Mouse (Mus musculus): ENCODE measurements around the gene Gnl1. TPM values are rescaled to one million over a fixed set of nuclear protein-coding genes. Genes with fewer than 3 reads are reported as not detected.

The Gnl1 gene
- polyA plus RNA-seq, 1 experiment from 2014 or later, result 37.6 TPM

DNA sequence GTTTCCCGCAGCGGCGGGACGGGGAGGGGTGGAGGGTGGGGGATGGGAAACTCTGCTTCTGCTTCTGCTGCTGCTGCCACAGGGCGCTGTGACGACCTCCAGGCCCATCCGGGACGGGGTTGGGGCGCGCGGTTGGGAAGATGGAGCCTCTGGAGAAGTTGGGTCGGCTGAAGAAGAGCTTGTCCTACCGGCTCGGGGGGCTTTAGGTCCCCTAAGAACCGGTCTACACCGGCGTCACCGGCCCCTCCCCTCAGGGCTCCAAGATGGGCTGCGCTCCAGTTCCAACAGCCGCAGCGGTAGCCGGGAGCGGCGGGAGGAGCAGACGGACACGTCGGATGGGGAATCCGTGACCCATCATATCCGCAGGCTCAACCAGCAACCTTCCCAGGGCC, 708 bp downstream of the Gnl1 start:
- peak overlapping the region; percentile 97 for H3K27ac ChIP-seq (ENCODE audit: low read length)
- peaks cover 21% of the 10 kb centered on the region for H3K36me3 ChIP-seq (ENCODE audit: control insufficient read depth, insufficient read depth, low read length)
- no peaks in the 10 kb centered on the region for H3K9me3 ChIP-seq (ENCODE audit: control insufficient read depth, low read depth, low read length)
- peak overlapping the region; percentile 87 for H3K4me3 ChIP-seq (ENCODE audit: low read depth, low read length)
- peaks cover 11% of the 10 kb centered on the region for H3K4me1 ChIP-seq (ENCODE audit: control insufficient read depth, insufficient read depth, low read length)
- H3K9ac ChIP-seq (replicated peaks; ENCODE audit: low read depth, low read length), result peak overlapping the region; percentile 75
- ATAC-seq (ENCODE audit: insufficient number of reproducible peaks, insufficient read depth, low FRiP score, low read depth), result peak; percentile 34; the same call in 1 of the 2 replicates
- peak overlapping the region; percentile 64 for H3K4me2 ChIP-seq (replicated peaks; ENCODE audit: low read depth, low read length)
- WGBS, result under 1% methylated on average over 29 of the region's 29 CpGs
- no peaks in the 10 kb centered on the region for H3K27me3 ChIP-seq (ENCODE audit: control insufficient read depth, insufficient read depth, low read length)

DNA sequence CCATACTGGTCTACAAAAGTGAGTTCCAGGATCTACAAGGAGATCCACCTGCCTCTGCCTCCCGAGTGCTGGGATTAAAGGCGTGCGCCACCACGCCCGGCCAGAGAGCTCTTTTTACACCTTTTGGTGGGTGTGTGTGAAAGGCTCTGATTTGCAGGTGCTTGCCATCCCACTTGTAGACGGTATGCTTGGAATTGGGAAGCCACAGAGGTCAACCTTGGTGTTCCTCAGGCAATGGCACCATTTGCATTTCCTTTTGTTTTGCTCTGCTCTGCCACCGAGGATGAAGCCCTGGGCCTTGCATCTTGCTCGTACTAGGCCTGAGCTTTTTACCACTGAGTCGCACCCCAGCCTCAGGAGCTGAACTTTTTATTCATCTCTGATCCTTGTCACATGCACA, 2.1 kb downstream of the Gnl1 start:
- no peak overlapping the region for H3K4me2 ChIP-seq (replicated peaks; ENCODE audit: low read depth, low read length)
- 93% methylated on average over 9 of the region's 9 CpGs for WGBS
- peaks cover 23% of the 10 kb centered on the region for H3K36me3 ChIP-seq (ENCODE audit: control insufficient read depth, insufficient read depth, low read length)
- H3K9me3 ChIP-seq (ENCODE audit: control insufficient read depth, low read depth, low read length), result no peaks in the 10 kb centered on the region
- no peaks in the 10 kb centered on the region for H3K27me3 ChIP-seq (ENCODE audit: control insufficient read depth, insufficient read depth, low read length)
- no peak for ATAC-seq (ENCODE audit: insufficient number of reproducible peaks, insufficient read depth, low FRiP score, low read depth)
- H3K27ac ChIP-seq (ENCODE audit: low read length), result no peak overlapping the region
- peaks cover 11% of the 10 kb centered on the region for H3K4me1 ChIP-seq (ENCODE audit: control insufficient read depth, insufficient read depth, low read length)
- no peak overlapping the region for H3K9ac ChIP-seq (replicated peaks; ENCODE audit: low read depth, low read length)
- no peak overlapping the region for H3K4me3 ChIP-seq (ENCODE audit: low read depth, low read length)

DNA sequence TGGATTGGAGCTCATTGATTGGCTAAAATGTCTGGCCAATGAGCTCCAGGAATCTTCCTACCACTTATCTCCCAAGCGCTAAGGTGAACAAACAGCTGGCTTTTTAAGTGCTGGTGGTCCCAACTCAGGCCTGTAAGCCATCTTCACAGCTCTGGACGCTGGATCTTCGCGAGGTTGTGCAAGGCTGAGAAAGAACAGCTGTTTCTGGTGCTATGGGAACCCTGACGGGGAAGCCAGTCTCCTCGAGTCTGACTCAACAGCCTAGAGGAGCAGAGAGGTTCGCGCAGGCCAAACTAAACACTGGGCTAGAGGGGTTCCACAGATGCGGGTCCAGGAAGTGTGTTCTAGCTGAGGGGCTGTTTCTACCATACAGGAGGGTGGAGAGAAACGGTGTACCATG, 12.1 kb downstream of the Gnl1 start:
- Histone ChIP-seq H3K27ac (ENCODE audit: low read length) (peak overlapping the region; percentile 6), H3K4me2 (replicated peaks; ENCODE audit: low read depth, low read length) (no peak overlapping the region), H3K27me3 (ENCODE audit: control insufficient read depth, insufficient read depth, low read length) (no peaks in the 10 kb centered on the region), H3K36me3 (ENCODE audit: control insufficient read depth, insufficient read depth, low read length) (peaks cover 12% of the 10 kb centered on the region), H3K4me3 (ENCODE audit: low read depth, low read length) (no peak overlapping the region), H3K4me1 (ENCODE audit: control insufficient read depth, insufficient read depth, low read length) (peaks cover 9% of the 10 kb centered on the region; the same call in 1 of the 2 replicates), H3K9ac (replicated peaks; ENCODE audit: low read depth, low read length) (no peak overlapping the region), H3K9me3 (ENCODE audit: control insufficient read depth, low read depth, low read length) (no peaks in the 10 kb centered on the region)
- ATAC-seq (ENCODE audit: insufficient number of reproducible peaks, insufficient read depth, low FRiP score, low read depth), result no peak
- 26% methylated on average over 10 of the region's 10 CpGs for WGBS

DNA sequence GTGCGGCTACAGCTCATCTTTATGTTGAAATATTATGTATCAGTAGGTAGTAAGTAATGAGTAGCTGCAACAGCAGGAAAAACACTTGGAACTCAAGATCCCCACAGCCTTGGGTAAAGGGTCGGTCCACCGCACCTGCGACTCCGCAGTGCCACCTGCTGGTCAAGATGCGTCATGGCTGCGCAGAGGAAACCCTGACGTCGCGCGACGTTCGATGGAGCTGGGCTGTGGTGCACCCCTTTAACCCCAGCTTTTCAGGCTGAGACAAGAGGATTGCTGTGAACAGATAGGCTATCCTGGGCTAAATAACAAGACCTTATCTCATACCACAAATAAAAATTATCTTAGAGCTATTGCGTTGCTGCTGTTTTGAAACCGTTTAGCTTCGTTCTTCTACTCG, 14.0 kb downstream of the Gnl1 start:
- Histone ChIP-seq H3K9me3 (ENCODE audit: control insufficient read depth, low read depth, low read length) (no peaks in the 10 kb centered on the region), H3K9ac (replicated peaks; ENCODE audit: low read depth, low read length) (no peak overlapping the region), H3K4me1 (ENCODE audit: control insufficient read depth, insufficient read depth, low read length) (peaks cover 17% of the 10 kb centered on the region; the same call in 1 of the 2 replicates), H3K27me3 (ENCODE audit: control insufficient read depth, insufficient read depth, low read length) (no peaks in the 10 kb centered on the region), H3K36me3 (ENCODE audit: control insufficient read depth, insufficient read depth, low read length) (peaks cover 7% of the 10 kb centered on the region; the same call in 1 of the 2 replicates), H3K27ac (ENCODE audit: low read length) (no peak overlapping the region), H3K4me3 (ENCODE audit: low read depth, low read length) (no peak overlapping the region), H3K4me2 (replicated peaks; ENCODE audit: low read depth, low read length) (peak overlapping the region; percentile 75; the same call in 1 of the 2 replicates)
- 7% methylated on average over 17 of the region's 17 CpGs for WGBS
- ATAC-seq (ENCODE audit: insufficient number of reproducible peaks, insufficient read depth, low FRiP score, low read depth), result peak; percentile 77; the same call in 1 of the 2 replicates

DNA sequence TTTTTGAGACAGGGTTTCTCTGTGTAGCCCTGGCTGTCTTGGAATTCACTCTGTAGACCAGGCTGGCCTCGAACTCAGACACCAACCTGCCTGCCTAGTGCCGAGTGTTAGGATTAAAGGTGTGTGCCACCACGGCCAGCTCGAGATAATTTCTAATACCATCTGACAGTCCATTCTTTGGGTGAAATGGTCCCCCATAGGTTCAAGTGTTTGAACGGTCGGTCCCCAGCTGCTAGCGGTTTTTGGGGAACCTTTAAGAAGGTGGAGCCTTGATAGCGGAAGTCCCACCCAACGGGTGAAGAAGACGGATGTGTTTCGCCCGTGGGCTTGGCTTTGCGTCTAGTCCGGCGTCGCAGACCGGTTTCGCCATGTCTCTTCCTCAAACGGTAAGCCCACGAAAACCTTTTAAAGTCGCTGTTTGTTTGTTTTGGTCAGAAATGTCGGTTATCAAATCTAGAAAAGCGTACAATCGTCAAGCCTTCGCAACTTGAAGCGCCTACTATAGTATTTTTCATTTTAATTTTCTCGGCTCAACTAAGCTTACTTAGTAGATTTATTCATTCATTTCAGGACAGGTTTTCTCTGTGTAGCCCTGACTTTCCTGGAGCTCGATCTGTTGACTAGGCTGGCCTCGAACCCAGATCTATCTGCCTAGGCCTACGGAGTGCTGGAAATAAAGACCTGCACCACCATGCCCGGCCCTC, 14.7 kb downstream of the Gnl1 start:
- H3K4me1 ChIP-seq (ENCODE audit: control insufficient read depth, insufficient read depth, low read length), result peaks cover 17% of the 10 kb centered on the region; the same call in 1 of the 2 replicates
- WGBS, result 2% methylated on average over 31 of the region's 31 CpGs
- no peak overlapping the region for H3K27ac ChIP-seq (ENCODE audit: low read length)

DNA sequence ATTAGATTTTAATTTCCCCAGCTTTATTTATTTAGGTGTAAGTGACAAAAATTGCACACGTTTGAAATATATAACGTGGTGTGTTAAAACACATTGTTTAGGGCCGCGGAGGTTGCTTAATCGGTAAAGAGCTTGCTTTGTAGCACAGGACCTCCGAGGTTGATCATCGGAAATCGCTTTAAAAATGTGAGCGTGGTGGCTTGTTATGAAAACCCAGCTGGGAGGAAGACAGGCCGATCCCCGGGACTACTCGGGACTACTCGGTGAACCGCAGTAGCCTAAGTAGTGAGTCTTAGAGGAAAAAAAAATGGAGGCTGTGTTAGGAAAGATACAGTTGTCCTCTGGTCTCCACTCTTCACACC, 15.2 kb downstream of the Gnl1 start:
- Histone ChIP-seq H3K27me3 (ENCODE audit: control insufficient read depth, insufficient read depth, low read length) (no peaks in the 10 kb centered on the region), H3K9ac (replicated peaks; ENCODE audit: low read depth, low read length) (peak overlapping the region; percentile 52), H3K36me3 (ENCODE audit: control insufficient read depth, insufficient read depth, low read length) (no peaks in the 10 kb centered on the region), H3K27ac (ENCODE audit: low read length) (no peak overlapping the region), H3K9me3 (ENCODE audit: control insufficient read depth, low read depth, low read length) (no peaks in the 10 kb centered on the region), H3K4me3 (ENCODE audit: low read depth, low read length) (peak overlapping the region; percentile 52), H3K4me1 (ENCODE audit: control insufficient read depth, insufficient read depth, low read length) (peaks cover 17% of the 10 kb centered on the region; the same call in 1 of the 2 replicates), H3K4me2 (replicated peaks; ENCODE audit: low read depth, low read length) (peak overlapping the region; percentile 75)
- 3% methylated on average over 14 of the region's 14 CpGs for WGBS
- no peak for ATAC-seq (ENCODE audit: insufficient number of reproducible peaks, insufficient read depth, low FRiP score, low read depth)

More for the DNA sequence above, 14.7 kb downstream of the Gnl1 start:
- ATAC-seq (ENCODE audit: insufficient number of reproducible peaks, insufficient read depth, low FRiP score, low read depth), result peak; percentile 59; the same call in 1 of the 2 replicates
- H3K4me2 ChIP-seq (replicated peaks; ENCODE audit: low read depth, low read length), result peak overlapping the region; percentile 75
- H3K36me3 ChIP-seq (ENCODE audit: control insufficient read depth, insufficient read depth, low read length), result peaks cover under 1% of the 10 kb centered on the region; the same call in 1 of the 2 replicates
- peak overlapping the region; percentile 52 for H3K9ac ChIP-seq (replicated peaks; ENCODE audit: low read depth, low read length)
- no peaks in the 10 kb centered on the region for H3K27me3 ChIP-seq (ENCODE audit: control insufficient read depth, insufficient read depth, low read length)
- H3K4me3 ChIP-seq (ENCODE audit: low read depth, low read length), result peak overlapping the region; percentile 52
- H3K9me3 ChIP-seq (ENCODE audit: control insufficient read depth, low read depth, low read length), result no peaks in the 10 kb centered on the region

DNA sequence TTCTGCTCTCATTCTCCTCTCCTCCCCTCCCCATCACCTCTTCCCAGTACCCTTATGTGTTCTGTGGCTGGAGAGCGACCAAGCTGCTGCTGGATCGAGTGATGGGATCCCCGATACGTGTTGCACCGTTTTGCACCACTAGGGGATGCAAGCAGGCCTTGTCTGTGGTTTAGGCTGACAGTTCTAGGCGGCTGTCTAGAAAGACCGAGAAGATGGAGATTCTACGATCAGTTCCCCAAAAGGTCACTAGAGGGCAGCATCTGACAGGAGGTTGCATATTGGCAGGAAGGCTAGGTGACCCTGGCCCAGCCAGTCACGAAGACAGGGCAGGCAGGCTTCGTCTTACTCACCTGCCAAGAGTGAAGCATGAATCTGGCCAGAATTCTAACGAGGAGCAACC, 17.3 kb downstream of the Gnl1 start:
- 3% methylated on average over 11 of the region's 11 CpGs for WGBS
- Histone ChIP-seq H3K4me3 (ENCODE audit: low read depth, low read length) (no peak overlapping the region), H3K4me2 (replicated peaks; ENCODE audit: low read depth, low read length) (no peak overlapping the region), H3K27ac (ENCODE audit: low read length) (no peak overlapping the region), H3K27me3 (ENCODE audit: control insufficient read depth, insufficient read depth, low read length) (no peaks in the 10 kb centered on the region), H3K9me3 (ENCODE audit: control insufficient read depth, low read depth, low read length) (no peaks in the 10 kb centered on the region), H3K4me1 (ENCODE audit: control insufficient read depth, insufficient read depth, low read length) (peaks cover 16% of the 10 kb centered on the region; the same call in 1 of the 2 replicates), H3K9ac (replicated peaks; ENCODE audit: low read depth, low read length) (no peak overlapping the region), H3K36me3 (ENCODE audit: control insufficient read depth, insufficient read depth, low read length) (no peaks in the 10 kb centered on the region)
- peak; percentile 60; the same call in 1 of the 2 replicates for ATAC-seq (ENCODE audit: insufficient number of reproducible peaks, insufficient read depth, low FRiP score, low read depth)

DNA sequence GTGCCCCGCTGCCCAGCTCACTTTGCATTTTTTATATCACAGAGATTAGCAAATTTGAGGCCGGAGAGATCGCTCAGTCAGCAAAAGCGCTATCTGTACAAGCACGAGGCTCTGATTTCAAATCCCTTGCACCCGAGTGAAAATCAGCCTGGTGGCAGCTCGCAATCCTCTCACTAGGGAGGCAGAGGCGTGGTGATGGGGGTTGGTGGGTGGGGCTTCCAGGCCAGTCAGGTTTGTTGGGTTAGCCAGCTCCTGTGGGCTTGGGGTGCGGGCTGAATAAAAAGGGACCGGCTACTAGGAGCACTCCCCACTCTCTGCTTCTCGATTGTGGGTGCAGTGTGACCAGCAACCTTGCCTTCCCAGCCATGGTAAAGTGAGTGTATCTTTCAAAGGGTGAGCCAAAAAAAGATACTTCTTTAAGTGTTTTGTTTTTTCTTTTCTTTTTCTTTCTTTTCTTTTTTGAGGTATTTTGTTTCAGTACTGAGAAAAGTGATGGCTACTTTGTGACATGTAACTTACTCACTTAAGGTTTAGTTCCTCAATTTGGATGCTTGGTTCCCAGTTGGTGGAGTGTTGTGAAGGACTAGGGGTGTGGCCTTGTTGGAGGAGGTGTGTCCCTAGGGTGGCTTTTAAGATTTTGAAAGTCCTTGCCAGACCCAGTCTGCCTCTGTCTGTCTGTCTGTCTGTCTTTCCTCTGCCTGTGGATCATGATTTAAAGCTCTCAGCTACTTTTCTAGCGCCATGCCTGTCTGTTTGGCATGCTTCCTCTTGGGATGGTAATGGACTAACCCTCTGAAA, 18.3 kb downstream of the Gnl1 start:
- WGBS, result 58% methylated on average over 12 of the region's 12 CpGs
- no peaks in the 10 kb centered on the region for H3K9me3 ChIP-seq (ENCODE audit: control insufficient read depth, low read depth, low read length)
- H3K27me3 ChIP-seq (ENCODE audit: control insufficient read depth, insufficient read depth, low read length), result no peaks in the 10 kb centered on the region
- no peak overlapping the region for H3K4me2 ChIP-seq (replicated peaks; ENCODE audit: low read depth, low read length)
- H3K27ac ChIP-seq (ENCODE audit: low read length), result no peak overlapping the region
- H3K4me3 ChIP-seq (ENCODE audit: low read depth, low read length), result no peak overlapping the region
- peaks cover 13% of the 10 kb centered on the region; the same call in 1 of the 2 replicates for H3K4me1 ChIP-seq (ENCODE audit: control insufficient read depth, insufficient read depth, low read length)
- H3K9ac ChIP-seq (replicated peaks; ENCODE audit: low read depth, low read length), result no peak overlapping the region
- H3K36me3 ChIP-seq (ENCODE audit: control insufficient read depth, insufficient read depth, low read length), result no peaks in the 10 kb centered on the region
- no peak for ATAC-seq (ENCODE audit: insufficient number of reproducible peaks, insufficient read depth, low FRiP score, low read depth)

Measured in stomach, embryonic 14.5 days (tissue).